ENCODE assay signal across 22 mouse cellular contexts in the genomic region with DNA sequence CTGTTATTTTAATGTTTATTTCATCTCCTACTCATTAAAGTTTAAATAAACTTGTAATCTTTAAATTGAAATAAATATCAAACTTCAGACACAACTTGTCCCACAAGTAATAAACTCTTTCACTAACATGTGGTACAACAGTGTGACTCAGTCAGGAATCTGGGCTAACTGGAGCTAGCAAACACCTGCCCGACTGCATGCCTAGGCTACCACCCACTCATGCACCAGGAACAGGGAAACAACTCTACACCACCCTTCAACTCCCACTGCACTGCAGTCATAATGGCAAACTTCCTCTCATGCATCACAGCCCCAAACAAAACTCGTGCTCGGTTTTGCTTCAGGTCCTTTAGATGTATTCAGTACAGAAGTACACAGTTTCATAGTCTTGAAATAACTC.
DNase-seq lines count a peak whose midpoint lies in the region; ATAC-seq and TF ChIP-seq lines count a peak whose summit lies in the region.
"Had no signal": no experiment of that assay in that cellular context is flagged by ENCODE, and none has a peak within 500 bp of the region (broad histone marks: within the 10 kb centered on the region; RNA-seq: fewer than 3 reads in every experiment).

No protein-coding gene starts in this region.

- no peak overlapping the region for H3K27ac ChIP-seq in lung, postnatal 0 days (ENCODE audit: low read length)
- no peak overlapping the region for H3K27ac ChIP-seq in heart, embryonic 12.5 days (ENCODE audit: poor library complexity, severe bottlenecking)
- H3K27ac ChIP-seq: embryonic facial prominence, embryonic 12.5 days; forebrain, embryonic 12.5 days; gastrocnemius, adult 2 months; hindbrain, embryonic 12.5 days had no signal

- WGBS in lung, postnatal 0 days = 69% methylated on average over 3 of the region's 3 CpGs
- 91% methylated on average over 3 of the region's 3 CpGs for WGBS in heart, embryonic 12.5 days

- H3K4me1 ChIP-seq in lung, postnatal 0 days (ENCODE audit: insufficient read depth, low read depth, low read length) = no peaks in the 10 kb centered on the region
- H3K4me1 ChIP-seq in heart, embryonic 12.5 days (replicated peaks) = no peaks in the 10 kb centered on the region
- H3K4me1 ChIP-seq: embryonic facial prominence, embryonic 12.5 days; forebrain, embryonic 12.5 days; hindbrain, embryonic 12.5 days had no signal

- H3K9ac ChIP-seq in lung, postnatal 0 days (replicated peaks; ENCODE audit: low read depth) = no peak overlapping the region
- H3K9ac ChIP-seq in heart, embryonic 12.5 days = no peak overlapping the region
- H3K9ac ChIP-seq: embryonic facial prominence, embryonic 12.5 days; forebrain, embryonic 12.5 days; hindbrain, embryonic 12.5 days had no signal

- no peak for TF ChIP-seq EP300 in lung, postnatal 0 days (IDR thresholded peaks at IDR 0.05)

- H3K9me3 ChIP-seq in lung, postnatal 0 days (ENCODE audit: low read length) = no peaks in the 10 kb centered on the region
- H3K9me3 ChIP-seq in heart, embryonic 12.5 days (replicated peaks) = no peaks in the 10 kb centered on the region
- H3K9me3 ChIP-seq: embryonic facial prominence, embryonic 12.5 days; forebrain, embryonic 12.5 days; hindbrain, embryonic 12.5 days had no signal

- TF ChIP-seq CTCF in lung, postnatal 0 days (IDR thresholded peaks at IDR 0.05) = no peak

- H3K36me3 ChIP-seq in lung, postnatal 0 days (ENCODE audit: insufficient read depth, low read length) = no peaks in the 10 kb centered on the region; the same call in 1 of the 2 replicates
- peaks cover 25% of the 10 kb centered on the region for H3K36me3 ChIP-seq in heart, embryonic 12.5 days

- ATAC-seq in lung, postnatal 0 days = no peak
- no peak for ATAC-seq in heart, embryonic 12.5 days (ENCODE audit: insufficient number of reproducible peaks, low FRiP score)
- ATAC-seq: forebrain, embryonic 16.5 days; hindbrain, embryonic 16.5 days had no signal

- no peaks in the 10 kb centered on the region for H3K27me3 ChIP-seq in lung, postnatal 0 days (replicated peaks; ENCODE audit: insufficient read depth, low read length)
- no peaks in the 10 kb centered on the region for H3K27me3 ChIP-seq in heart, embryonic 12.5 days (replicated peaks)
- H3K27me3 ChIP-seq: CH12.LX; embryonic facial prominence, embryonic 12.5 days; forebrain, embryonic 12.5 days; hindbrain, embryonic 12.5 days had no signal

- no peak overlapping the region for H3K4me3 ChIP-seq in lung, postnatal 0 days (ENCODE audit: low read depth, low read length)
- no peak overlapping the region for H3K4me3 ChIP-seq in heart, embryonic 12.5 days
- H3K4me3 ChIP-seq: embryonic facial prominence, embryonic 12.5 days; forebrain, embryonic 12.5 days; gastrocnemius, adult 2 months; hindbrain, embryonic 12.5 days had no signal

- no peak overlapping the region for H3K4me2 ChIP-seq in lung, postnatal 0 days (replicated peaks; ENCODE audit: low read depth, low read length)
- H3K4me2 ChIP-seq in heart, embryonic 12.5 days = no peak overlapping the region
- H3K4me2 ChIP-seq: embryonic facial prominence, embryonic 12.5 days; forebrain, embryonic 12.5 days; hindbrain, embryonic 12.5 days had no signal

- peak; percentile 14 for DNase-seq in lung, postnatal 0 days (ENCODE audit: low spot score)
- no peak for DNase-seq in lung, postnatal 14 days
- DNase-seq in urinary bladder, postnatal 14 days (ENCODE audit: low spot score) = peak; percentile 46
- no peak for DNase-seq in urinary bladder, postnatal 10 days (ENCODE audit: low spot score)
- peak; percentile 59 for DNase-seq in fat pad, adult 2 months (ENCODE audit: extremely low read depth, low read depth, low spot score)
- peak; percentile 13 to 30 for DNase-seq in urinary bladder, postnatal 36 days (ENCODE audit: low spot score in 2 of 2)
- DNase-seq: adrenal gland, adult 2 months; adrenal gland, postnatal 36 days; cerebellum, adult 11 months; cerebellum, adult 8-10 months; cerebellum, postnatal 14 days; gastrocnemius, adult 2 months; gastrocnemius, postnatal 25 days; heart, postnatal 10 days; heart, postnatal 4 days had no signal

Comparison
In these comparisons a context has a peak if more than half of its experiments do, and no peak if none do; other contexts are left out.
1. DNase-seq: peak in lung, postnatal 0 days (single experiment), urinary bladder, postnatal 14 days (single experiment), fat pad, adult 2 months (single experiment) and urinary bladder, postnatal 36 days (2 of 2); none in lung, postnatal 14 days (single experiment) and urinary bladder, postnatal 10 days (single experiment).